Mouse (Mus musculus) adrenal gland, postnatal 36 days (tissue): ENCODE measurements around the gene Ifit2. TPM values are rescaled to one million over a fixed set of nuclear protein-coding genes. Genes with fewer than 3 reads are reported as not detected.
"Not testable (repeated sequence)": the region's sequence is repeated elsewhere in the genome, so short reads cannot be mapped to it uniquely, and the experiment has no call there.

Source experiments
- DNase-seq, 2 experiments: peaks; one replicate each; pipeline ENCODE4 v3.0.0; 2021; ENCODE audit warnings: mixed read lengths in 1 of 2
- total RNA-seq, 2 experiments: library from RNA; stranded (reverse); gene quantifications; 2 replicates each; pipeline ENCODE4 v1.2.3; 2021

Ifit2 gene
- total RNA-seq, 2 experiments from 2014 or later: 4.1 to 5.8 TPM

GRCm38 (mm10) chr19:34546211-34546610 is 4.3 kb upstream of the Ifit2 start:
- no peak for DNase-seq

GRCm38 (mm10) chr19:34547976-34548375 is 2.5 kb upstream of the Ifit2 start:
- peak; percentile 85 to 89 for DNase-seq

- DNase-seq: no peak
Measured at GRCm38 (mm10) chr19:34550205-34550533, 325 bp upstream of the Ifit2 start.

GRCm38 (mm10) chr19:34551981-34552380 is 1.5 kb downstream of the Ifit2 start:
- DNase-seq: no peak

GRCm38 (mm10) chr19:34553021-34553420 is 2.5 kb downstream of the Ifit2 start:
- no peak for DNase-seq

GRCm38 (mm10) chr19:34553522-34553921 is 3.0 kb downstream of the Ifit2 start:
- no peak for DNase-seq

GRCm38 (mm10) chr19:34554061-34554460 is 3.6 kb downstream of the Ifit2 start:
- no peak for DNase-seq

GRCm38 (mm10) chr19:34556621-34557020 is 6.1 kb downstream of the Ifit2 start:
- no peak for DNase-seq

GRCm38 (mm10) chr19:34562556-34562955 is 12.1 kb downstream of the Ifit2 start:
- no peak for DNase-seq

- no peak for DNase-seq
Measured at GRCm38 (mm10) chr19:34566178-34566784, 15.8 kb downstream of the Ifit2 start.

GRCm38 (mm10) chr19:34568988-34569895 is 18.7 kb downstream of the Ifit2 start:
- DNase-seq: no peak

- DNase-seq: peak; percentile 8 to 19
Measured at GRCm38 (mm10) chr19:34569896-34570476, 19.5 kb downstream of the Ifit2 start.

- no peak for DNase-seq
Measured at GRCm38 (mm10) chr19:34571080-34571479, 20.6 kb downstream of the Ifit2 start.

GRCm38 (mm10) chr19:34573650-34574049 is 23.2 kb downstream of the Ifit2 start:
- DNase-seq: no peak

GRCm38 (mm10) chr19:34577121-34577520 is 26.6 kb downstream of the Ifit2 start:
- DNase-seq: no peak

GRCm38 (mm10) chr19:34582696-34583095 is 32.2 kb downstream of the Ifit2 start:
- not testable (repeated sequence) for DNase-seq

- DNase-seq: peak; percentile 23 to 52
Measured at GRCm38 (mm10) chr19:34583126-34583766, 32.8 kb downstream of the Ifit2 start, which contains the start of gene Ifit3. Gene Ifit3, plus strand, starts transcription at chr19:34583531.

- not testable (repeated sequence) for DNase-seq
Measured at GRCm38 (mm10) chr19:34585740-34586458, 35.4 kb downstream of the Ifit2 start.

GRCm38 (mm10) chr19:34587898-34588692 is 37.6 kb downstream of the Ifit2 start:
- DNase-seq: not testable (repeated sequence)

- DNase-seq: no peak
Measured at GRCm38 (mm10) chr19:34588959-34589358, 38.5 kb downstream of the Ifit2 start.

GRCm38 (mm10) chr19:34593456-34593855 is 43.0 kb downstream of the Ifit2 start:
- DNase-seq: no peak
